Mouse (Mus musculus): ENCODE data around the gene B4galnt1. TPM values are rescaled to one million over a fixed set of nuclear protein-coding genes. Genes with fewer than 3 reads are reported as not detected.
A peak's percentile ranks its signal among the peaks of the same experiment; 100 is the strongest.
"Not testable (repeated sequence)": the region's sequence is repeated elsewhere in the genome, so short reads cannot be mapped to it uniquely, and the experiment has no call there.

Gene B4galnt1
- total RNA-seq, 2 experiments from 2014 or later: 108 to 110 TPM

DNA sequence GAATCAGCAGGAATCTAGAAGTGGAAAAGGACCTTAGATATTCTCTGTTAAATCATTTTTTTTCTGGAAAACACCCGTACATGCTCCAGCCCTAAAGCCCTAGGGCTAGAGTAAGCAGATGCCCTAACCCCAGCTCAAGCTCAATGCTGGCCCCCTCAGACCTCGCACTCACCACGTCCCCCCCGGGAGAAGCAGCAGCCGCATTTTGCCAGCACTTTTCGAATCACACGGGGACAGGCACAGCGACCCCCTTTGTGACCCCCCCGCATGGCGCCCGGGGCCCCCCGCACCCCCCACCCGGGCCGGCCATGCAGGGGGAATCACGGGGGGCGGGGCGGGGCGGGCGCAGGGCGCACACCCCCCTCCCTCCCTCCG lies 23.0 kb downstream of the B4galnt1 start:
- DNase-seq (ENCODE audit: low spot score in 2 of 2): no peak

DNA sequence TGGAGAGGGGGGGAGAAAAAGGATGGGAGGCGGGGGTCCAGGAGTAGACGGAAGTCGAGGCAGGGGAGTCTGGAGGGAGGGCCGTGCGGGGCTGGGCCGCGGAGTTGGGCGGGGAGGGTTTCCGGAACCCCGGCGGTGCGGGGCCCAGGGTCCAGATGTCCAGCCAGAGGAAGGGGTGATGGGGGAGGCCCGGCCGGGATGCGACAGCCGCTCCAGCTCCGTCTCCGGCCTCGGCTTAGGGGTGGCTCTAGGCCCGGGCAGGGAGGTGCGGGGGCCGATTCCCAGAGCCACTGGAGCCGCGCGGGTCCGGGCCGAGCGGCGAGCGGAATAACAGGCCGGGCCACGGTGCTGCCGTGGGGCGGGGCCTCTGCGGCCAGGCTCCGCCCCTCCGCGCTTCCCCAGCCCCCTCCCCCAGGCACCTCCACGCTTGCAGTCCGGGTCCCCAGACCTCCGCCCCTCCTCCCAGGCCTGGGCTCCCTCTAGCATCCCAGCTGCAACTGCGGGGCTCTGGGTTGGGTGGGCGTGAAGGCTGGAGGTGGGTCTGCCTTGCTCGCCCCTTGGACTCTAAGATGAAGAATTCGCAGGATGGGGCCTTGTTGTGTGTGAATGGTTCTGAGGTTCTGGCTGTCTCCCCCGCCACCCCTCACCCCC lies 23.6 kb downstream of the B4galnt1 start:
- DNase-seq (ENCODE audit: low spot score in 2 of 2): peak; percentile 61 to 68

DNA sequence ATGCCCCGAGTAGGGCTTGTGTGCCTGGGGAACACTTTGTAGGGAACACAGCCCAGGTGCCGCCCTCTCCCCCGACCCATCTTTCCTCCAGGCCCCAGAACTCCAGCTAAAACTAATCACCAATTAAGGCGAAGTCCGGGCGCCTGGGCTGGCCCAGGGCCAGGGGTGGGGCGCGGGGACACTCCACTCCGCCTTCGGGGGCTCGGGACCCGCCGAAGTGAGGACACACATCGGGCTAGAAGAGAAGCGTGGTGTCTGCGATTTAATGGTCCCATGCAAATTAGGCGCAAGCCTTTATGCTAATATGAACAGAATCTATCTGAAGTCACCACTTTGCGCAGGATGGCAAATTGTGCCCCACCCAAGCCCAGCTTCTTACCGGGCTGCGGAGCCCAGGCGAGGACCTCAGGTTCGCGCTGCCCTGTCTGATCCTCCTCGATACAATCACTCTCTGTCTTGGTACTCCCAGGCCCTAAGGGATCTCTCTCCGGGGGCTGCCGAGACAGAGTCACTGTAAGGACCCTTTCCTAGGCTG lies 24.2 kb downstream of the B4galnt1 start:
- DNase-seq (ENCODE audit: low spot score in 2 of 2): no peak

DNA sequence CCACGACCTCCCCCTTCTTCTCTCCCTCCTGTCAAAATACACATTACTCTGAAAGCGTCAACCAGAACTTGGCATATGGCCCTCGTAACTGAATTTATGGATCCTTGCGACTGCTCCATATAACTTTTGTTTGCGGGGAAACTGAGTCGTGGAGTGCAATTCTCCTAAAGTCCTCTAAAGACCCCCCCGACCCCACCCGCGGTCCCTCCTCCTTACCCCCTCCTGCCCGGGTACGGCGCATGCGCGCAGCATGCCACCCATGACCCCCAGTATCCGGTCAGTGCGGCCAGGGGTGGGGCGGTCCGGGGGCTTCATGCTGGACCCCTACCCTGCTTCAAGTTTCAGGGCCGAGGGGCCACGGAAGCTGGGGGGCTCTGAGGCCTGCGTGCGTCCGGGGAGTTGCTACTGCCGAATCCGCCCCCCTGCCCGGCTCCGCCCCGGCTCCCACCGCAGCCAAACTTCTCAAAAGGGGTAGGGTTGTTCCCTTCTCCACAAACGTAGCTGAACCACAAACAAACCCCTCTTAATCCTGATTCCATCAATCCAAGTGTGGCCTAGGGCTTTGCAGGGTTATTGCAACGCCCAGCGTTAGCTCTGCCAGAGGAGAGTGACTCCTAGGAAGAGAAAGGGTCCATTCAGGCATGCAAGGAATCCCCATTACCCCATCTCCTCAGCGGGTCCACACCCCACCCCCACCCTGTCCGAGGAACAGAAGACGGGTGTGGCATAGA lies 24.8 kb downstream of the B4galnt1 start, which contains the start of gene Arhgef25:
Gene Arhgef25 (minus strand): TSS at position 433 of the 731 bp plus-strand sequence.
- DNase-seq (ENCODE audit: low spot score in 2 of 2): no peak

DNA sequence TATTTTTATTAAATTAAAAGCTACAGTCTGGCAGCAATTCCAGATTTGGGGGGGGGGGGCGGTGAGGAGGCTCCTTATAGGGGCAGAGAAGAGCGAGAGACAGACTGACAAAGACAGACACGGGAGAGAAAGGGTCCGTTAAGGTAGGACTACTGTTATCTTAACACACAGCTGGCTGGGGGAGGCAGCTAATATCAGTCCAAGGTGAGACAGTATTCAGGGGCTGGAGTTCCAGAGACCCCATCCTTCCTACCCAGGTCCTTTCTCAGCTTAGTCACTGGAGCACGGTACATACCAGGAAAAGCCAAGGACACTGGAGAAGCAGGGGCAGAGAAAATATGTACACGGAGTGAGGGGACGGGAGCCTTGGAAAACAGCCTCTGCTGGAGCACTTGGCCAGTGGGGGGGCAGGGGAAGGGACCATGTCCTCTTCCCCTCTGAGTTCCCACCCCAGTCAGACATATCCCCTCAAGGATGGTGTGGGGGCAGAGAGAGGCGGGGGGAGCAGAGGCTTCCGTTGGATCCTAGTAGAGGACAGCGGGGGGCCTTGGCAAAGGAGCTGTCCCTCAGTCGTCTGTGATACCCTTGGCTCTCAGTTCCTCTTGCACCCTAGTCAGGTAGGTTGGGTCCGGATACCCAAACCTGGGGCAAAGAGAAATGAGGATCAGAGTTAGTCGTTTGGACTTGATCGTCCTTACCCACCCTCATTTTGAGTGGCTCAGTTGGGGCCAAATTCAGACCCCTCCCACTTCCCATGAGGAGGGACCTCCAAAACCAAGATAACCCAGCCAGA lies 25.6 kb downstream of the B4galnt1 start:
- DNase-seq (ENCODE audit: low spot score in 2 of 2): no peak

DNA sequence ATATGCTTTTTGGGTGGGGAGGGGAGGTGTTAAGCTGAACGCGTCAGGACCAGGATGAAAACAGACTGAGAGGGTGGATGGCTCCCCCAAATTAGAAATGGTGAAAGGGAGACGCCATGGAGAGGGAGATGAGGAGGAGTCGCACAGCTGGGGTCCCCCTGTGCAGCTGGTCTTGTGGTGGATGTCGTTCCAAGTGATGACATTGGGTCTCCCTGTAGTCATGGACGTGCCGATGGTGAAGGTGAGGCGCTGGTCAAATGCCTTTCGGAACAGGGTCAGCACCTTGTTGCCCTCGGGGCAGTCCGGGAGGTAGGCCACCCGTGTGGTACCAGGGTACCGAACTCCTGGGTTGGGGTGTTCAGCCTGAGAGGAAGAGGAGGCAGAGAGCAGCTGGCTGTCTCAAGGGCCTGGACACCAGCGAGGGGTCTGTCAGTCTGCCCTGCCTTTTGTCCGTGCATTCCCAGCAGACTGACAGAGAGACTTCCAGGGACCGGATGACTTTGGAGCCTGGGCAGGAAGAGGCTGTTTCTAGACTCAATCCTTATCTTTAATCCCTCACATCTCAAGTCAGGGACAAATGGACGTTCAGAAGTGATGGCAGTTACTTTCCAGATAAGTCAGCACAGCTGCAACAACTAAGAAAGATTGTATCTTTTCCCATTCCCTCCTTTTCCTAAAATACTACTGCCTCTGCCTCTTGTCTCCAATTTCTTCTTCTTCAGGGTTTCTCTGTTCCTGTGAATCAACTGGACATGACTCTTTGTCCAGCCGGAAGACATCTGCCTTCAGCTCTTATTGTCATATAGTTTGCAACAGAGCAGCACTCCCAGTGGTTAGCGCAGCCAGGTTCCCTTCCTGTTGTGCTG lies 26.4 kb downstream of the B4galnt1 start:
- DNase-seq (ENCODE audit: low spot score in 2 of 2): no peak

DNA sequence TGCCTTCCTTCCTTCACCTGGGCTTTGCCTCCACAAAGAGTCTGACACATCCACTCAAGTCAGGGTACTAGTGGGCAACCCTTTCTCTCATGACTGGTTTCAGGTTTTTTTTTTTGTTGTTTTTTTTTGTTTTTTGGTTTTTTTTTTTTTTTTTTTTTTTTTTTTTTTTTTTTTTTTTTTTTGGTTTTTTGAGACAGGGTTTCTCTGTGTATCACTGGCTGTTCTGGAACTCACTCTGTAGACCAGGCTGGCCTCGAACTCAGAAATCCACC lies 27.0 kb downstream of the B4galnt1 start:
- not testable (repeated sequence) for DNase-seq (ENCODE audit: low spot score in 2 of 2)

DNA sequence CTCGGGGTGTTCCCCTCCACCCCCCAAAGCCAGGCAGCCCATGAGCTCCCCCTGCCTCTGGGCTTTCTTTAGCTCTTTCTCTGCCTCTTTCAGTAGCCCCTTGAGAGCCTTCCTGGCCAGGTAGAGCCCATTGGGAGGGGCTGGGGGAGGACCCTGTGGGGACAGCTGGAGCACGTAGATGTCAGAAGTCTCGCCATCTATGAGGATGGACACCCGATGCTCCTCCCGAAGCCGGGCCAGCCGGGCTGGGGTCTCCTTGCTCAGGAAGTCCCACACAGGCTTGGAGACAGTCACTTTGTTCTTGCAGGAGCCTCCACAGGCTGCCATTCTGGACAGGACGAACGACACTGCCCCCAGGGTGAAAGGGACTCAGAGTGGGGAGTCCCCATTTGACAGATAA lies 28.0 kb downstream of the B4galnt1 start:
- no peak for DNase-seq (ENCODE audit: low spot score in 2 of 2)

DNA sequence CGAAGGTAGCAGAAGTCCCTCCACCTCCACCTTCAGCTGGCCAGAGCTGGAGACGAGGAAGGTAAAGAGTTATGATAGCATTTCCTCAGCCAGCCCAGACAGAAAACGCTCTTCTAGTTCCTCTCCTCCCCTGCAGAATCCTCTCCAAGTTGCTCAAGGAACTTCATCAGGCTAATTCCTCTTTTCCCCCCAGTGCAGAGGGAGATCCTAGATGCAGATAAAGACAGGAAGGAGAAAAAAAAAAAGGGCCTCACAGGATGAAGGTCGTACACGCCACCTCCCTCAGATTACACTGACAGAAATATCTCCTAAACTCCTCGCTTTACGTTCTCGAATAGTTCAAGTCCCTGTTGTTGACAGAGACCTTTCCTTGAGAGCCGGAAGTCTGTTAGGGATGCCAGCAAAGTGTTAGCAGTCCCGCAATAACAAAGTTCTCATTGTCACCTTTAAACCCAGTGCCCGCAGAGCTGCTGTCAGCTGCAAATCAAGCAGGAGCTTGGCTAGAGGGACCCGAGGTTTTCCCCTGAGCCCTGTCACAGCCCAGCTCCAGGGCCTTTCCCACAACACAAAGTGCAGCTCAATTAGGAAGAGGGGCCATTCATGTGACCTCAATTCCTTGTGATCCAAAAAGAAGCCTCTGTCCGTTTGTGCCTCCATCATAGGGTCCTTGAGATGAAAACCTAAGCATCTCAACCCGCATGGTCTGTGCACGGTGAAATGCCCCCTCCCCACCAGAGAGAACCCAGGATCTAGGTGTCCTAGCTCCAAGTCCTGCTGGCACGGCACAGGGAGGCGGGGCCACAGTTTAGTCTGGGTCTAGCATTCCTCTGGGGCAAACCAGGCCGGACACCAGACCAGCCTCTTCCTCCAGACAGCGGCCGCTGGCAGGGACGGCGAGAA lies 29.7 kb downstream of the B4galnt1 start:
- DNase-seq (ENCODE audit: low spot score in 2 of 2): no peak

DNA sequence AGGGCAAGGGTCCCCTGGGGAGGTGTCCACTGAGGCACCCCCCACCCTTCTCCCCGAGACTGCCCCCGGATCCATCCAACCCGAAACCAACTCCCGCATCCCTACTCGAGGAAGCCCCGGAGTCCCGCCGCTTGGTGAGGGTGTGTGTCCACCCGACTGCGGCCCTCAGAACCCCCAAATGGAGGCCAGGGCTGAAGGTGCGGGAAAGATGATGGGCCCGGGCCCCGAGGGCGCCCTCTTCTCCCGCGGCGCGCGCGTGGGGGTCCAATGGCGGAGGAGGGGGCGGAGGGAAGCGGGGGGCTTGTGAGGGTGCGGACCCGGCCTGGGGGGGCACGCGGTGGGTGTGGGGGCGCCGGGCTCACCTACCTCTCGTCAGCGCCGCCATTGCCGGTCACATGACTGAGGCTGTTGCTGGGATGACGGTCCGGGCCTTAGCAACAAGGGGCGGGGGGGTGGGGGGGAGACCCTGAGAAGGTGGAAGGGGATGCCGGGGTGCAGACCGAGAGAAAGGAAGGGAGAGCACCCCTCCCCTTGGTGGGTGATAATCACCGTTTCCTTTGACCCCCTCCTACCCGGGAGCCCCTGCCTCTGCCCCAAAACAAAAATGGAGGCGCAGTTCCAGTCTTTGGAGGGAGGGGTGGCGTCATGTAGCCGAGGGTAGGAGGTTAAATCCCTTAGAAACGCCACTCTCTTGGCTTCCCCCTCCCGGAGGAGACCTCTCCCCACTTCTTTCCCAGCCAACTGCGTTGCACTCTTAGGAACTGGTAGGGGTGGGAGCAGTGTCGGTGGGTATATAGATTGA lies 30.5 kb downstream of the B4galnt1 start, which contains the start of gene Dtx3:
Gene Dtx3 (minus strand): TSS at position 401 of the 802 bp plus-strand sequence.
- DNase-seq (ENCODE audit: low spot score in 2 of 2): no peak

DNA sequence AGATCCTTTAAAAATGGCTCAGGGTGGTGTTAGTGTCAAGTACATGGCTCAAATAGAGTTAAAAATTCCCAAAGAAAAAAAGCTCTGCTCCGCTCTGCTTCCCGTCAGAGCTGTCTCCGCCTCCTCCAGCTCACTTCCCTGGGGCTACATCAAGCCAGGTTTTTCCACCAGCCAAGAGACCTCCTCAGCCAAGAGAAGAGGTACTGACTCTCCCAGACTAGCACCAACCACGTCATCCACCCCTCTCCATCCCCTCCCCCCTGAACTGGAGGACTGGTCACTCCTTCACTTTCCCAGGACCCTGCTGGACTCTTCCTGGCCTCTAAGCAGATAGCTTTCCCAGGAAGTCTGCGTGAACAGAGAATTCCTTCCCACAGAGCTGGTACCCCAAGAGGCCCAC lies 31.4 kb downstream of the B4galnt1 start:
- DNase-seq (ENCODE audit: low spot score in 2 of 2): peak in 1 of 2 experiments; percentile 69

DNA sequence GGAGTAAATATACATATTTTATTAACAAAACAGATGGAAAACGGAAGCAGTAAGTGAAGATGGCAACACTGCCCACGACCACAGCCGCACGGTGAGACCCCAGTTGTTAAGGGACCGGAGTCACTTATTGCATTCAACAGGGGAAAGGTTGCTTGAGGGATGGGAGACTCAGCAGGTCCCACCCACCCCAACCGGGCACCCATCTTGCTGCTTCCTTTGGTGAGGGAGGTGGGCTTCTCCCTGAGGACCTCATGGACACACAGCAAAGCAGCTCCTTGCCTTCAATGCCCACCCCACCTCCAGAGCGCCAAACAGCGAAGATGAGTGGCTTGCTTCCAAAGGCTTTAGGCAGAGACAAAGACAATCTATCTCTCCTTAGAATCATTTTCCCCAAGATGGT lies 32.1 kb downstream of the B4galnt1 start:
- DNase-seq (ENCODE audit: low spot score in 2 of 2): no peak

DNA sequence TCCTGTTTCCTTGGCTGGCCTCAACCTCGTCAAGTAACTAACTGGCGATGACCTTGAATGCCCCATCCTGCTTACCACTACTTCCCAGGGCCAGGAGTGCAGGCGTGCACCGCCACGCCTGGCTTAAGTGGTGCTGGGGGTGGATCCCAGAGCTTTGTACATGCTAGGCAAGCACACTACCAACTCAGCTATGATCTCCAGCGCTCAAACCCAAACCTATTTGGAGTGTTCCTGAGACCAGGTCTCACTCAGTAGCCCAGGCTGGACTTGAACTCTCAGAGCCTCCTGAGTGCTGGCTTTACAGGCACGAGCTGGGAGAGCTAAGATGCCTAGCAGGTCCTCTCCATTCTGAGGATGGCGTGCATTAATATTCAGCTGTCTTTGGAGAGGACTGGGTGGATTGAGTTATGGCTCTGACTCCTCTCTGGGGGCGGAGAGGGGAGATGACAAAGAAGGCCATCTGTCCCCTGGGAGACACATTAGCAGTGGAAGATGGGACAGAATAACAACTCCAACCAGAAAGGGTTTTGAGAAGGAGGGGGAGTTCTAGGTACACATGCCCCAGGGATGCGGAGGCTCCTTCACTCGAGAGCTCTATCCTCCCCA lies 32.6 kb downstream of the B4galnt1 start:
- DNase-seq (ENCODE audit: low spot score in 2 of 2): no peak

DNA sequence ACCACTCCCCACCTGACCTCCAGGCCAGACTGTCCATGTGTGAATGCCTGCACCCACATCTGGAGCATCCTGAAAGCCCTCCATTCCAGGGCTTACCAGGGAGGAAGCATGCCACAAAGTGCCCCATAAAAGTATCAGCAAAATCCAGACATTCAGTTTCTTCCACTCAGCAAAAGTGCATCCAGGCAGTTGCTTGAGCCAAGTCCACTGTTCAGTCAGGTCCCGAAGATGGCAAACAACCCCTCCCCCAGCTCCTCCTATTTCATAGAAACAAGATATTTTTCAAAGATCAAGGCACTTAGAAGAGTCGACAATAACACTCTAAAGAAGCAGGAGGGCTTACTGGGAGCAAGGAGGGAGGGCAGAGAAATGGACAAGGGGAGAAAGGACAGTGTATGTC lies 33.5 kb downstream of the B4galnt1 start:
- DNase-seq (ENCODE audit: low spot score in 2 of 2): no peak

DNA sequence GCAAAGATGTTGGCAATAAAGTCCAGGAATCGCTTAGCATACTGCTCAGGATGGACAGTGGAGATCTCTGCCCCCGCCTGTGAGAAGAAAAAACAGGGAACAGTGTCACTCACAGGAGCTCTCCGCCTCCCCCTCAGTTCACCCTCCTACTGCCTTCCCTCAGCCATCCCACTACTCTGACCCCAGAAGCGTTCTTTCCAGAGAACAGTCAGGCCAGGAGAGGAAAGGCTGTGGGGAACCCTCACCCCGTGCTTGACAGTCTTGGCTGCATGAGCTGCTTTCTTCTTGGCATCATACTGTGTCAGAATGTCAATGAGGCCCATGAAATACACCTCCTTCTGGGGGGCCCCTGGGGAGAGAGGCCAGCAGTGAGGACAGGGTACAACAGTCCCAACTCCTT lies 34.0 kb downstream of the B4galnt1 start:
- DNase-seq (ENCODE audit: low spot score in 2 of 2): no peak

DNA sequence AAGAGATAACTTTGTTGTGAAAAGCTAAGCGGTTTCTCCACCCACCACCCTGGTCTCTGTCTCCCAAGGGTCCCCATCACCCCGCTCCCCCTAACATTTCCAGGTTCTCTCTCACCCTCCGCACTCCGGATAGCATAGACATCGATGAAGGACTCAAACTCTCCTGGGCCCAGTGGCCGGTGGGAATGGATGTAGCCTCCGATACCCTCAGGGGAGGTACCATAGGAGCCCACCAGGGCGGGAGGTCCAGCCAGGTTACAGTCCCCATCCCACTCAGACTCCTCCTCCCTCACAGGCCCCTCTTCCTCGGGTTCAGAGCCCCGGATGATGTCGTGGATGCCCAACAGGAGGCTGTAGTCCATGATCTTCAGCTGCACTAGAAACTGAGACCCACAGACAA lies 34.4 kb downstream of the B4galnt1 start:
- DNase-seq (ENCODE audit: low spot score in 2 of 2): no peak

DNA sequence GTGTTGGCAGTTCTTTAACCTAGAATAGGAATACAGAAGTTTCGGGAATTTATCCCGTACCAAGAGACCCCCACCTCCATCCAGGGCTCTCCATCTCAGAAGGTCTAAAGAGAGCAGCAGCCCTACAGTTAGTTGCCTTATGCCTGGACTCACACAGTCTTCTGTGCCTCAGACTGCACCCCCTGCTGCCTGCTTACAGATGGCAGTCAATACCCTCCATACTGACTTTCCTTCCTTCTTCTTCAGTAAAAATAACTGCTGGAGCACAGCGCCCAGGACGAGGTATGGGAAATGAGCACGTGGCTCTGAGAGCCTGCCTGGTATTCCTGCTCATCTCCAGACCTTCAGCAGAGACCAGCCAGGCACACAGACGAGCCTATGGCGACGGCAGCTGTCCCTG lies 35.3 kb downstream of the B4galnt1 start:
- DNase-seq (ENCODE audit: low spot score in 2 of 2): no peak

DNA sequence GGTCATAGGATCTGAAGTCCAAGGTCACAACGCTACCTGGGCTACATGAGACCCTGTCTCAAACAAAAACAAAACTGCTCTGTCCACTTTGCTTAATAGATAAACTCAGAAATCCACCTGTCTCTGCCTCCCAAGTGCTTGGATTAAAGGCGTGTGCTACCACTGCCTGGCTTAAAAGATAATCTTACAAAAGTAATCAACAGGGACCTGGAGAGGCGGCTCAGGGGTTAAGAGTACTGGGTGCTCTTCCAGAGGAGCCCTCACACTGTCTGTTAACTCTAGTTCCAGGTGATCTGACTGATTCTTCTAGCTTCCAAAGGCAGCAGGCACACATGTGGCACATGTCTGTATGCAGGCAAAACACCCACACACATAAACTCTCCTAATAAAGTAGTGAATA lies 38.1 kb downstream of the B4galnt1 start:
- no peak for DNase-seq (ENCODE audit: low spot score in 2 of 2)

DNA sequence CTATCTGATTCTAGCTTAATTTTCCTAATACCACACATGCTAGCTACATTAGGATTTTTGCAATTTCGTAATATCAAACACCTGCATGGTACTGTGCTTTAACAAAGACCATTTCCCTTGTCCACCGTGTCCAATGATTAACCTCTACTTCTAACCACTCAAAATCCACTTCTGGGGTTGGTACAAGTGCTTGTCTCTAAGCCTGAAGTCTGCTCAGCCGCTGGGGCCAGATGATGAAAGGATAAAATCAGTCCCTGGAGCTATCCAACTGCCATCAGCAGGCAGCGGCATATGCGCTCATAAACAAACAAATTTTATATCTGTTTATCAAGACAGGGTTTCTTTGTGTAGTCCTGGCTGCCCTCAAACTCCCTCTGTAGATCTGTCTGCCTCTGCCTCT lies 39.6 kb downstream of the B4galnt1 start:
- no peak for DNase-seq (ENCODE audit: low spot score in 2 of 2)
